Mouse (Mus musculus) gastrocnemius, postnatal 14 days (tissue): ENCODE results near the gene Trappc2l. TPM values are rescaled to one million over a fixed set of nuclear protein-coding genes. Genes with fewer than 3 reads are reported as not detected.
A peak's percentile ranks its signal among the peaks of the same experiment; 100 is the strongest.

ENCODE experiments used
- DNase-seq: peaks from one replicate; pipeline ENCODE4 v3.0.0; 2021; ENCODE audit warnings: mixed read lengths
- intact Hi-C: fragments of 180-260 bp; cut with DNase I; formaldehyde crosslinking; loops from one replicate; pipeline ENCODE4 v1.15.1; 2025; ENCODE audit warnings: low total_unique reads
- total RNA-seq, 2 experiments: library from RNA; stranded (reverse); gene quantifications; 2 replicates each; pipeline ENCODE4 v1.2.3; 2021

Gene Trappc2l
- total RNA-seq, 2 experiments from 2014 or later: 47.5 TPM

- intact Hi-C loops: no loop called here
- peak; percentile 92 for DNase-seq
These were observed 34.8 kb upstream of the Trappc2l start, which contains the start of gene Aprt for GRCm38 (mm10) chr8:122576648-122577022. Gene Aprt (minus strand): TSS chr8:122576909.

GRCm38 (mm10) chr8:122577116-122577515 is 34.3 kb upstream of the Trappc2l start:
- intact Hi-C loops: no loop called here
- no peak for DNase-seq

GRCm38 (mm10) chr8:122579196-122579595 is 32.2 kb upstream of the Trappc2l start:
- no peak for DNase-seq
- intact Hi-C loops: no loop called here

GRCm38 (mm10) chr8:122580926-122581325 is 30.5 kb upstream of the Trappc2l start:
- no peak for DNase-seq

GRCm38 (mm10) chr8:122584981-122585380 is 26.5 kb upstream of the Trappc2l start:
- intact Hi-C loops: no loop called here

More at GRCm38 (mm10) chr8:122580926-122581325, 30.5 kb upstream of the Trappc2l start:
- intact Hi-C loops: no loop called here

GRCm38 (mm10) chr8:122585411-122585891 is 26.0 kb upstream of the Trappc2l start:
- intact Hi-C loops: no loop called here
- no peak for DNase-seq

More at GRCm38 (mm10) chr8:122584981-122585380, 26.5 kb upstream of the Trappc2l start:
- DNase-seq: no peak

- intact Hi-C loops: no loop called here
- DNase-seq: no peak
These were observed 25.3 kb upstream of the Trappc2l start for GRCm38 (mm10) chr8:122586171-122586570.

- intact Hi-C loops: no loop called here
- DNase-seq: no peak
These were observed 24.7 kb upstream of the Trappc2l start for GRCm38 (mm10) chr8:122586749-122587148.

- intact Hi-C loops: no loop called here
- no peak for DNase-seq
These were observed 18.2 kb upstream of the Trappc2l start for GRCm38 (mm10) chr8:122593240-122593639.

GRCm38 (mm10) chr8:122593783-122594507 is 17.5 kb upstream of the Trappc2l start:
- DNase-seq: no peak
- intact Hi-C loops: no loop called here

- no peak for DNase-seq
- intact Hi-C loops: no loop called here
These were observed 15.4 kb upstream of the Trappc2l start for GRCm38 (mm10) chr8:122596031-122596430.

GRCm38 (mm10) chr8:122600666-122601065 is 10.8 kb upstream of the Trappc2l start:
- DNase-seq: no peak
- intact Hi-C loops: no loop called here

- intact Hi-C loops: no loop called here
- DNase-seq: no peak
These were observed 6.8 kb upstream of the Trappc2l start for GRCm38 (mm10) chr8:122604640-122605039.

GRCm38 (mm10) chr8:122605367-122605766 is 6.1 kb upstream of the Trappc2l start:
- intact Hi-C loops: no loop called here
- DNase-seq: no peak

- DNase-seq: no peak
- intact Hi-C loops: no loop called here
These were observed 4.6 kb upstream of the Trappc2l start for GRCm38 (mm10) chr8:122606810-122607209.

GRCm38 (mm10) chr8:122610209-122610608 is 1.2 kb upstream of the Trappc2l start:
- intact Hi-C loops: no loop called here
- DNase-seq: no peak

GRCm38 (mm10) chr8:122610612-122611277 is 695 bp upstream of the Trappc2l start:
- intact Hi-C loops: no loop called here
- no peak for DNase-seq

GRCm38 (mm10) chr8:122616181-122616905 is 4.9 kb downstream of the Trappc2l start:
- intact Hi-C loops: no loop called here
- peak; percentile 44 for DNase-seq

- DNase-seq: peak; percentile 87
- intact Hi-C loops: no loop called here
These were observed 6.6 kb downstream of the Trappc2l start for GRCm38 (mm10) chr8:122617947-122618546.
